Mouse (Mus musculus) midbrain, postnatal 0 days (tissue): Measurements from ENCODE around the gene Krt20. TPM values are rescaled to one million over a fixed set of nuclear protein-coding genes. Genes with fewer than 3 reads are reported as not detected.
A peak's percentile ranks its signal among the peaks of the same experiment; 100 is the strongest.

Experiments used
- ATAC-seq: fragments of 200-750 bp; cut with Nextera tagmentation; 2 replicates; pipeline ENCODE4 v1.8.0; 2017; ENCODE audit warnings: moderate number of reproducible peaks, mild to moderate bottlenecking, moderate TSS enrichment, moderate library complexity; ENCODE audit not compliant: low FRiP score
- DNase-seq: peaks from one replicate; pipeline ENCODE4 v3.0.0-alpha.2; 2015; ENCODE audit warnings: low spot score
- H3K27ac ChIP-seq: fragments of 300-500 bp; sonication (generic); 2 replicates; pipeline ENCODE4 v1.5.1; 2014; ENCODE audit warnings: low read depth, mild to moderate bottlenecking, low read length, mixed read lengths
- H3K27me3 ChIP-seq: fragments of 300-500 bp; sonication (generic); 2 replicates; pipeline ENCODE4 v1.6.1; 2014; ENCODE audit warnings: low read length, control low read depth, mixed read lengths; ENCODE audit not compliant: insufficient read depth
- H3K36me3 ChIP-seq: fragments of 300-500 bp; sonication (generic); 2 replicates; pipeline ENCODE4 v1.6.1; 2014; ENCODE audit warnings: low read length, control low read depth, mixed read lengths; ENCODE audit not compliant: insufficient read depth
- H3K4me1 ChIP-seq: fragments of 300-500 bp; sonication (generic); 2 replicates; pipeline ENCODE4 v1.6.1; 2014; ENCODE audit warnings: mild to moderate bottlenecking, control low read depth, antibody characterized with exemption, low read length, mixed read lengths; ENCODE audit not compliant: insufficient read depth
- H3K4me2 ChIP-seq: fragments of 300-500 bp; sonication (generic); 2 replicates; pipeline ENCODE4 v1.6.1; 2014; ENCODE audit warnings: low read depth, mild to moderate bottlenecking, low read length, mixed read lengths; ENCODE audit not compliant: poor library complexity, severe bottlenecking
- H3K4me3 ChIP-seq: fragments of 300-500 bp; sonication (generic); 2 replicates; pipeline ENCODE4 v1.5.1; 2014; ENCODE audit warnings: low read depth, mild to moderate bottlenecking, low read length, moderate library complexity
- H3K9ac ChIP-seq: fragments of 300-500 bp; sonication (generic); replicated peaks from 2 replicates; pipeline ENCODE4 v1.6.1; 2014; ENCODE audit warnings: mild to moderate bottlenecking, low read length, moderate library complexity, mixed read lengths; ENCODE audit not compliant: poor library complexity, severe bottlenecking
- H3K9me3 ChIP-seq: fragments of 300-500 bp; sonication (generic); 2 replicates; pipeline ENCODE4 v1.6.1; 2016; ENCODE audit warnings: low read length, control low read depth
- CTCF ChIP-seq: IDR thresholded peaks from 2 replicates; pipeline ENCODE4 v1.5.1; 2016; ENCODE audit warnings: antibody characterized with exemption, mild to moderate bottlenecking
- WGBS: fragments of 180-500 bp; shearing (Covaris S2); extraction: QIAGEN DNeasy Blood & Tissue Kit; methylation state at CpG from one replicate; pipeline ENCODE4 v1.1.7; 2014; 5-methylcytosine and 5-hydroxymethylcytosine counted together
- polyA plus RNA-seq: library from polyadenylated mRNA; unstranded; fragments of >200 nt; fragmentation: Nextera tagmentation; extraction: Ambion mirVana; gene quantifications from 2 replicates; pipeline ENCODE4 v1.2.1, GENCODE M21; 2015
- total RNA-seq: library from RNA; depleted of rRNA; stranded (reverse); fragments of >200 nt; gene quantifications from 2 replicates; pipeline ENCODE4 v1.2.3, GENCODE M21; 2014

The Krt20 gene
- total and polyA plus RNA-seq, 2 experiments from 2014 or later = 0.36 TPM; not detected in 1

DNA sequence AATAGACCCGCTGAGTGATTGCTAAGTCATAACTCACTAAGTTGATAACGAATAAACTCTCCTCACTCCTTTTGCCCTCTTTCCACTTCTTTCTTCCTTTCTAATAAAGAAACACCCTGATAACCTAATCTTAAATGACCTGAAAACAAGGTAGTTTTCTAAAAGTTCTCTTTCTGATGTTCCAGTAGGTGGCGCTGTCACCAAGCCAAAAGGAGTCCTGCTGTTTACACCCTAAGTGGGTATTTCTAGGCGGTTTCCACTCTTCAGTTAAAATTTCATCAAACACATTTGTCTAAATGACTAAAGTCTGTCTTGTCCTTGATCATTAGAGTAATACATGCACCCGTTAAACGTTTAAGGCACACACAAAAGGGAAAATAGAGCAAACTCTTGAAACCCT lies 24.7 kb downstream of the Krt20 start:
- ATAC-seq (no peak), DNase-seq (peak; percentile 70)
- no peaks in the 10 kb centered on the region for H3K9me3 ChIP-seq
- H3K4me1 ChIP-seq = no peaks in the 10 kb centered on the region
- no peaks in the 10 kb centered on the region; the same call in 1 of the 2 replicates for H3K27me3 ChIP-seq
- H3K27ac ChIP-seq = no peak overlapping the region
- peak; percentile 83 for TF ChIP-seq CTCF
- 21% methylated on average over 6 of the region's 6 CpGs for WGBS
- H3K36me3 ChIP-seq = no peaks in the 10 kb centered on the region
- no peak overlapping the region for H3K4me3 ChIP-seq
- H3K4me2 ChIP-seq = no peak overlapping the region
- no peak overlapping the region for H3K9ac ChIP-seq

DNA sequence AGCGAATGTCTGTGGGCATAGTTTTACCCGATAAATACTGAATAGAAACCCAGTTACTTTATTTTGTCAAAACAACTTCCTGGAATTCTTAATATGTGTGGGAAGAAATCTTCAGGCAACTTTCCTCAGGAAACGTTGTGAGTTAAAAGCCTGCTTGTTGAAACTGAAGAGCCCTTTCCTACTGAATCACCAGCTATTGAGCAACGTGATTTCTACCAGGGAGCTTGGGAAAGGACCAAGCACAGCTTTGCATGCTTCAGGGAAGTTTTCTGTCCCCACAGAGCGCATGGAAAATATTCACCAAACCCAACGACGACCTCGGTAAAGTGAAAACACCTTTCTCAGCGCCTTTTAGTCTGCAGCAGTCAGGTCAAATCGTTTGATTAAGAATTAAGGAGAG lies 31.8 kb downstream of the Krt20 start:
- TF ChIP-seq CTCF = no peak
- no peak overlapping the region for H3K27ac ChIP-seq
- 68% methylated on average over 10 of the region's 10 CpGs for WGBS
- no peak overlapping the region for H3K9ac ChIP-seq
- H3K4me1 ChIP-seq = no peaks in the 10 kb centered on the region
- no peaks in the 10 kb centered on the region for H3K27me3 ChIP-seq
- no peak overlapping the region for H3K4me3 ChIP-seq
- no peaks in the 10 kb centered on the region for H3K9me3 ChIP-seq
- no peak for ATAC-seq
- no peak for DNase-seq
- no peaks in the 10 kb centered on the region for H3K36me3 ChIP-seq
- H3K4me2 ChIP-seq = no peak overlapping the region

GRCm38 (mm10) chr11:99399956-99400549 lies 37.9 kb downstream of the Krt20 start:
- DNase-seq (no peak), ATAC-seq (no peak)
- H3K27ac ChIP-seq = no peak overlapping the region
- H3K36me3 ChIP-seq = no peaks in the 10 kb centered on the region
- H3K4me3 ChIP-seq = no peak overlapping the region
- no peak for TF ChIP-seq CTCF
- no peaks in the 10 kb centered on the region for H3K4me1 ChIP-seq
- no peaks in the 10 kb centered on the region for H3K9me3 ChIP-seq
- H3K9ac ChIP-seq = no peak overlapping the region
- H3K27me3 ChIP-seq = peaks cover 10% of the 10 kb centered on the region; the same call in 1 of the 2 replicates
- 91% methylated on average over 13 of the region's 13 CpGs for WGBS
- H3K4me2 ChIP-seq = no peak overlapping the region

- no peaks in the 10 kb centered on the region for H3K9me3 ChIP-seq
- no peak overlapping the region for H3K4me2 ChIP-seq
- no peaks in the 10 kb centered on the region for H3K4me1 ChIP-seq
- H3K4me3 ChIP-seq = no peak overlapping the region
- TF ChIP-seq CTCF = no peak
- 43% methylated on average over 8 of the region's 8 CpGs for WGBS
- no peak overlapping the region for H3K9ac ChIP-seq
- peaks cover 10% of the 10 kb centered on the region; the same call in 1 of the 2 replicates for H3K27me3 ChIP-seq
- no peak for ATAC-seq
- no peaks in the 10 kb centered on the region for H3K36me3 ChIP-seq
- no peak for DNase-seq
- no peak overlapping the region for H3K27ac ChIP-seq
Observed at GRCm38 (mm10) chr11:99398832-99399231, 39.1 kb downstream of the Krt20 start.

GRCm38 (mm10) chr11:99398084-99398483 lies 39.9 kb downstream of the Krt20 start:
- no peak for ATAC-seq
- Histone ChIP-seq H3K9me3 (no peaks in the 10 kb centered on the region), H3K4me1 (no peaks in the 10 kb centered on the region), H3K4me3 (no peak overlapping the region), H3K27me3 (peaks cover 10% of the 10 kb centered on the region; the same call in 1 of the 2 replicates), H3K27ac (no peak overlapping the region), H3K4me2 (no peak overlapping the region), H3K9ac (no peak overlapping the region), H3K36me3 (no peaks in the 10 kb centered on the region)
- WGBS = 90% methylated on average over 3 of the region's 3 CpGs
- DNase-seq = no peak
- TF ChIP-seq CTCF = no peak

DNA sequence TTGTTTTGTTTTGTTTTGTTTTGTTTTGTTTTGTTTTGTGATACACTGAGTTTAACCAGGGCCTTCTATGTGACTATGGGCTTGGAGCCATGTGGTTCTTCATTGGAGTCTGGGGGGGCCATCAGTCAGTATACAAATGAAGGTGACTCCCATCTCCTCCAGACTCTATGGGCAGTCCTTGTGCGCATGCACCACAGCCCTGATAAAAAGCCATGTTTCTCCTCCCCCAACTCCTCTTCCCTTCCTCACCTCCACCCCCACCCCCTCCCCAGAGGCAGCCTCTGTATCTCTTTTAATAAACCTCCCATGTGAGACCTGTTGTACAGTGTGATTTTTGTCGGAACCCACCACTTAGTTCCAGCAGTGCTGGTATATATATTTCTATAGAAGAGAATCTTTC lies 41.3 kb downstream of the Krt20 start:
- Histone ChIP-seq H3K27ac (no peak overlapping the region), H3K9ac (no peak overlapping the region), H3K36me3 (no peaks in the 10 kb centered on the region), H3K4me3 (no peak overlapping the region), H3K4me2 (no peak overlapping the region), H3K9me3 (no peaks in the 10 kb centered on the region), H3K4me1 (no peaks in the 10 kb centered on the region), H3K27me3 (peaks cover 10% of the 10 kb centered on the region; the same call in 1 of the 2 replicates)
- no peak for TF ChIP-seq CTCF
- DNase-seq (no peak), ATAC-seq (no peak)
- 53% methylated on average over 2 of the region's 2 CpGs for WGBS
